Mouse (Mus musculus) inflammation-experienced regulatory T-cells, adult 6 months (primary cell): ENCODE results near the gene Olfr599. TPM values are rescaled to one million over a fixed set of nuclear protein-coding genes. Genes with fewer than 3 reads are reported as not detected.
"Not testable (repeated sequence)": the region's sequence is repeated elsewhere in the genome, so short reads cannot be mapped to it uniquely, and the experiment has no call there.

Source experiments
- ATAC-seq: one replicate; pipeline ENCODE4 v1.8.0; 2017
- polyA plus RNA-seq, 3 experiments: library from polyadenylated mRNA; unstranded; fragments of 100-300 nt; shearing (Covaris generic); gene quantifications; one replicate each; pipeline ENCODE4 v1.2.1; 2017

Gene Olfr599
- not detected for polyA plus RNA-seq

DNA sequence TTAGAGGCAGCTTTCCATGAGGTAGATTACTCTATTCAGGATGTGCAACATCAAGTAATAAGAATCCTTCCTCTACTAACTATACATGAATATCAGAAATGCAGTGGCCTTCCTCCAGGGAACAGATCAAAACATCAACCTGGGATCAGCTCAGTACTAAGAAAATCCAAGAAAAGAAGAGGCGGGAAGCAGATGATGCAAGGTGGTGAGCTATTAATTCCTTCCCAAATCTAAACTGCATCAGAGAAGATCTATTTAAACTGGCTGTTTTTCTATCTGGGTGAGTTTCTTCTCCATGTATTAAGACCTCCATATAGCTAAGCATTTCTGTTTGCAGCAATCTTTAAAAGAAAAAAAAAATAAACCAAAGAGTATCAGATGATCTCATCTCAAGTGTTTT is at the start of gene Olfr599:
Gene Olfr599, plus strand, starts transcription at position 301 of the 400 bp plus-strand sequence.
- no peak for ATAC-seq

DNA sequence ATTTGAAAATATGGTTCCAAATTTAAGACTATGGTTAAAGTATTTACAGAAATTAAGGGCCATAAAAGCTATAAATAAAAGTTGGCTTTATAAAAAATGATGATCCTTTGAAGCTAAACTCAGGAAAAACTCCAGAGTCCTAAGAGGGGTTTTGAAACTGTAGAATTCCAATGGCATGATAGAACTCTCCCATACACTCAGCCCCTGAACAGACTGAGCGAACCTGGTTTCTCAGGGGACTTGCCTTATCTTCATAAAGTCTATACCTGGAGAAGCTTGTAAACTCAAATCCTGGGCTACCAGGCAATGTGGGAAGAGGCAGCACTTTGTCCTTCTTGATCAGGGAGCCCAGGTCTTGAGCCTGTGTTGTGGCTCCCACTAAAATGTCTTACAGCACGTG is 30.4 kb upstream of the Olfr599 start, which contains the start of gene Olfr596:
Gene Olfr596, plus strand, starts transcription at position 301 of the 400 bp plus-strand sequence.
- not testable (repeated sequence) for ATAC-seq

DNA sequence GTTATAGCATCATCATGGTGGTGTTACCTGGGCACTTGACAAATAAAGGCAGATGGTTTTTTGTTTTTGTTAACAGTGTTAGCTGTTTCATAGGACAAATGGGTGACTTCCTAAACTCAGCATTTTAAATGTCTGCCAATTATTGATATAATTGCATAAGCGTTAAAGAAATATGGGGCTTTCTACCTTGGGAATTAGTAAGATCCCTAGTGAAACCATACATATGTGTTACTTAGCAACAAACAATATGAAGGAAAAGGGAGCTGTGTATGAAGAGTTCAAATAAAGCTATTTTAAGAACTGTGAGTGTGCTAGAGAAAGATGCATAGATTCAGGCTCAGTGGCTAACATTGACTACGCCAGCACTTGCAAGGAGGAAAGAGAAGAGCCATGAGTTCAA is 19.7 kb upstream of the Olfr599 start, which contains the start of gene Olfr597:
Gene Olfr597, plus strand, starts transcription at position 301 of the 400 bp plus-strand sequence.
- not testable (repeated sequence) for ATAC-seq

DNA sequence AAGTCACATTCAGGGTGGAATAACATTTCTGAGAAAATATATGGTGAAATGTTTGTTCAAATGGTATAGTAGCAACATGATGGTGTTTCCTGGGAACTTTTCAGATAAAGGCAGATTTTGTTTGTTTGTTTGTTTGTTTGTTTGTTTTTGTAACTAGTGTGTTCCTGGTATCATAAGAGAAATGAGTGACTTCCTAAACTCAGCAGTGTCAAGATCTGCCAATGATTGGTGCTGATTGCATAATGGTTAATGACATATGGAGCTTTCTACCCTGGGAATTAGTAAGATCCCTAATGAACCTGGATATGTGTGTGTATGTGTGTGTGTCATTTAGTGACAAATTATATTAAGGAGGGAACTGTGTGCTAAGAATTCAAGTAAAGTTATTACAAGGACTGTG is 12.4 kb upstream of the Olfr599 start, which contains the start of gene Olfr598:
Gene Olfr598, plus strand, starts transcription at position 301 of the 400 bp plus-strand sequence.
- ATAC-seq: no peak

DNA sequence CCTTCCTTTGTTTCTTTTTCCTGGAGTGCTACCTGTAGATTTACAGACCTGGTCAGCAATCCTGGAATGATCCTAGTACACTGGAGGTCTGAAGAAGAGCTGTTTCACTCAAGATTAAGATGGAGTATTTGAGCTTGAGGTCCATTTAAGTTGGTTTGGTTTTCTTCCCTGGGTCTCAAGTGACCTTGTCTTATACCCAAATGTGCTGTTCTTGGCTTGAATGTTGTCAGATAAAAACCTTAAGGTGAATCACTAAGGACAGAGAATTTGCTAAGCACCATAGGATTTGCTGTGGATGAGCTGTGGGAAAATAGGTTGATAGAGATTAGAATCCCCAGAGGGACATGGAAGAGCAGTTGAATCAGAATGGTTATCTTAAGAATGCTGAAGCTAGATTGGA is 13.9 kb downstream of the Olfr599 start, which contains the start of gene Olfr600:
Gene Olfr600, minus strand, starts transcription at position 101 of the 400 bp plus-strand sequence.
- no peak for ATAC-seq

DNA sequence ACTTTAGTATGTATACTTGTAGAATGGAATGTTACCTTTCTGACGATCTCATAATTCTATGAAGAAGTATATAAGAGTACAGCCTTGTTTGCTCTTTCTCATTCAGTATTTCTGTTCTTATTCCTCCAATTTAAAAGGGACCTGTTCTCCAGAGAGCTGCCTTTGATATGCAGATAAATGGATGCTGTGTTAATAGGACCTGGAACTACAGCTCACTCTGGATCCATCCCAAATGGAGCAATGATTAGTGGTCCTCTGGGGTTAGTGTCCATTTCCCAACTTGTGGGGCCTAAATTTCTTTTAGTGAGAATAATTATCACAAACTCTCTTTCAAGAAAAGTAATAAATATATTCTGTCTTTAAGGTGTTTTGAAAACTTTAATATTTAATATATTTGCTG is 26.8 kb downstream of the Olfr599 start, which contains the start of gene Olfr601:
Gene Olfr601, minus strand, starts transcription at position 101 of the 400 bp plus-strand sequence.
- no peak for ATAC-seq

DNA sequence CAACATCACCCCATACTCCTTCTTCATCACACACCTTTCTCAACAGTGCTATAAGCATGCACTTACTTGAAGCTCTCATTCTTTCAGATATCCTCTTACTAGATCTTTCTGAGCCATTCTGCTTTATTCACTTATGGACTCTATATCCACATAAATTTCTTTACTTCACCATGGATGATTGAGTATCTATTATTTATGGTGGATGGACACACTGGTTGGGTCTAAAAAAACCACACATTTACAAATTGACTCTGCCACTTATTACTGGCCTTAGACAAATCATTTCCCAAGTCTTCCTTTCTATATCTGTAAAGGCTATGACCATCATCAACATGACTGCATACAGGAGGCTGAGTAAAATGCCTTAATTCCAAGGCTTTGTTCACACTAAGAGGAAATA is 50.4 kb downstream of the Olfr599 start, which contains the start of gene Olfr603:
Gene Olfr603, minus strand, starts transcription at position 101 of the 400 bp plus-strand sequence.
- ATAC-seq: no peak

Other genes with a start within 250 kb of the Olfr599 start
- not detected for gene Olfr585, start 238.2 kb upstream of the Olfr599 start, polyA plus RNA-seq
- gene Olfr586, start 210.3 kb upstream of the Olfr599 start, polyA plus RNA-seq: not detected
- gene Olfr588-ps1, start 195.0 kb upstream of the Olfr599 start, polyA plus RNA-seq: under 1 TPM in 1 of 3 experiments, not detected in 2; 0.16 TPM
- not detected for gene Olfr589, start 179.6 kb upstream of the Olfr599 start, polyA plus RNA-seq
- gene Olfr591, start 157.6 kb upstream of the Olfr599 start, polyA plus RNA-seq: under 1 TPM in 1 of 3 experiments, not detected in 2; 0.28 TPM
- gene Olfr592, start 151.1 kb upstream of the Olfr599 start, polyA plus RNA-seq: under 1 TPM in 1 of 3 experiments, not detected in 2; 0.06 TPM
- gene Olfr593, start 124.1 kb upstream of the Olfr599 start, polyA plus RNA-seq: not detected
- not detected for gene Olfr594, start 118.9 kb upstream of the Olfr599 start, polyA plus RNA-seq
- gene Usp17ld, start 83.4 kb upstream of the Olfr599 start, polyA plus RNA-seq: not detected
- gene Olfr596, start 30.3 kb upstream of the Olfr599 start, polyA plus RNA-seq: not detected
- under 1 TPM in 1 of 3 experiments, not detected in 2; 0.18 TPM for gene Olfr597, start 19.6 kb upstream of the Olfr599 start, polyA plus RNA-seq
- not detected for gene Olfr598, start 12.3 kb upstream of the Olfr599 start, polyA plus RNA-seq
- not detected for gene Olfr600, start 13.8 kb downstream of the Olfr599 start, polyA plus RNA-seq
- gene Olfr601, start 26.7 kb downstream of the Olfr599 start, polyA plus RNA-seq: not detected
- gene Olfr603, start 50.3 kb downstream of the Olfr599 start, polyA plus RNA-seq: not detected
- gene Usp17lc, start 79.2 kb downstream of the Olfr599 start, polyA plus RNA-seq: not detected
- gene Olfr605, start 109.5 kb downstream of the Olfr599 start, polyA plus RNA-seq: not detected
- gene Olfr606, start 113.1 kb downstream of the Olfr599 start, polyA plus RNA-seq: not detected
- gene Olfr607, start 128.2 kb downstream of the Olfr599 start, polyA plus RNA-seq: under 1 TPM in 1 of 3 experiments, not detected in 2; 0.09 TPM
- gene Olfr608, start 134.0 kb downstream of the Olfr599 start, polyA plus RNA-seq: not detected
- gene Olfr609, start 162.1 kb downstream of the Olfr599 start, polyA plus RNA-seq: not detected
- gene Olfr610, start 176.2 kb downstream of the Olfr599 start, polyA plus RNA-seq: not detected
- not detected for gene Olfr611, start 184.9 kb downstream of the Olfr599 start, polyA plus RNA-seq
- not detected for gene Olfr612, start 206.8 kb downstream of the Olfr599 start, polyA plus RNA-seq
- not detected for gene Olfr613, start 212.2 kb downstream of the Olfr599 start, polyA plus RNA-seq
- not detected for gene Olfr615, start 220.2 kb downstream of the Olfr599 start, polyA plus RNA-seq
- not detected for gene Olfr616, start 233.2 kb downstream of the Olfr599 start, polyA plus RNA-seq
- gene Olfr617, start 237.1 kb downstream of the Olfr599 start, polyA plus RNA-seq: not detected